Mouse (Mus musculus): Measurements from ENCODE around the gene 2310022A10Rik. TPM values are rescaled to one million over a fixed set of nuclear protein-coding genes. Genes with fewer than 3 reads are reported as not detected.
A peak's percentile ranks its signal among the peaks of the same experiment; 100 is the strongest.

The 2310022A10Rik gene
- total RNA-seq (2012; rRNA removed), result 7.0 and 7.8 TPM in 2 replicates
- 7.2 and 8.6 TPM in 2 replicates for total RNA-seq (2014; rRNA removed)
- 27.1 and 30.7 TPM in 2 replicates for polyA plus RNA-seq (2012; ENCODE audit: insufficient read length, low read depth)

DNA sequence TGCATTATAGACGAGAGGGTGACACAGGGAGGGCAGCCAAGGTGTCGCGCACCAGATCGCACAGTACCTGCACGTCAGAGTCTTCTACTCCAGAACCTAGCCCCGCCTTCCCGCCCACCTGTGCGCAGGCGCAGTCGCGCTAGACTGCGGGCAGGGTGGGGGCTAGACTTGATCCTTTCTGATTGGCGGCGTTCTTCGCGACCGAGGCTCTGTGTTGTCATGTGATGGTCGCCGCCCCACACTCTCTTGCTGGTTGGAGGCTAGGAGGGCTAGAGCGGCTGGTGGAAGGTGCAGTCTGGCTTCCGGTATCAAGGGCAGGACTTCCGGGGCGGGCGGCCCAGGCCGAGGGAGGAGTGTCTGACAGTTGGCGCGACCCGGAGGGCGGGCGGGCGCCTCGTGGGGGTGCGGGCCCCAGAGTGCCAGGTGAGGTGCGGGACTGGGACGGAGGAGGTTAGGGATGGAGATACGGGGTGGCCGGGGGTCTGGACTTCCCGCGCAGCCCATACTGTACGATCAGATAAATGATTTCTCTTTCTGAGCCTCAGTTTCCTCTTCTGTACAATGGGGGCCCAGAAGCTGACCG lies at the start of gene 2310022A10Rik, which contains the start of gene Pld3:
2310022A10Rik (plus strand) TSS at position 303 of the 583 bp plus-strand sequence.
Pld3 (minus strand) TSS at position 288 of the 583 bp plus-strand sequence.
- Histone ChIP-seq H3K4me3 (replicated peaks in 1 of 3; ENCODE audit: low read depth in 2 of 3, low read length in 2 of 3, poor library complexity in 1 of 3) (peak within 1 kb of the TSS; percentile 66 to 90 (median 75)), H3K36me3 (replicated peaks in 1 of 2; ENCODE audit: control insufficient read depth in 1 of 2, insufficient read depth in 1 of 2, low read length in 1 of 2) (peaks cover 8 to 21% of the 10 kb centered on the region in 2 experiments), H3K9ac (ENCODE audit: insufficient read depth, low read depth) (peak within 1 kb of the TSS; percentile 87), H3K27me3 (replicated peaks) (no peaks in the 10 kb centered on the region), H3K9me3 (replicated peaks; ENCODE audit: low read length) (no peaks in the 10 kb centered on the region), H3K4me2 (ENCODE audit: insufficient read depth, low read depth, poor library complexity, severe bottlenecking) (peak within 1 kb of the TSS; percentile 80), H3K27ac (ENCODE audit: insufficient read depth, low read depth) (no peak within 1 kb of the TSS), H3K79me2 (replicated peaks; ENCODE audit: control insufficient read depth, extremely low read depth, insufficient read depth, poor library complexity, severe bottlenecking) (peaks cover 11% of the 10 kb centered on the region), H3K4me1 (ENCODE audit: control insufficient read depth in 1 of 2, insufficient read depth in 2 of 2) (peaks cover 2 to 30% of the 10 kb centered on the region in 2 experiments; a peak in 3 of 4 replicates)
- in situ Hi-C loops (cut with MboI; ENCODE audit: low pct_ligation_motif_present, low pct_unique_long_range_greater_than_20kb, low sequenced_read_pairs), result no loop called here
- peak; percentile 86 for TF ChIP-seq TCF12 (IDR thresholded peaks at IDR 0.05; ENCODE audit: low read depth, low read length)
- no peak for TF ChIP-seq E2F4 (IDR thresholded peaks at IDR 0.05; ENCODE audit: insufficient replicate concordance, low read depth, low read length)
- peak; percentile 77; the same call in 1 of the 2 replicates for TF ChIP-seq KAT2A (IDR thresholded peaks at IDR 0.05; ENCODE audit: insufficient replicate concordance, low read length)
- TF ChIP-seq ZMIZ1 (IDR thresholded peaks at IDR 0.05; ENCODE audit: low read depth, low read length), result peak; percentile 69; the same call in 1 of the 2 replicates
- TF ChIP-seq GABPA (IDR thresholded peaks at IDR 0.05; ENCODE audit: insufficient replicate concordance, low read depth, low read length), result peak; percentile 33; the same call in 1 of the 2 replicates
- peak; percentile 83 for TF ChIP-seq SIN3A (IDR thresholded peaks at IDR 0.05; ENCODE audit: low read length)
- TF ChIP-seq CHD2 (IDR thresholded peaks at IDR 0.05; ENCODE audit: low read length), result 0 out of 2 replicates have a peak, but pooled peaks have one; percentile 22
- no peak for TF ChIP-seq PAX5 (IDR thresholded peaks at IDR 0.05; ENCODE audit: low read length)
- peak; percentile 56; the same call in 1 of the 2 replicates for TF ChIP-seq TBP (conservative IDR thresholded peaks at IDR 0.05; ENCODE audit: low read depth, low read length)
- peak; percentile 87 for TF ChIP-seq USF1 (IDR thresholded peaks at IDR 0.05; ENCODE audit: low read depth, low read length)
- peak; percentile 63; the same call in 1 of the 2 replicates for TF ChIP-seq MEF2A (IDR thresholded peaks at IDR 0.05; ENCODE audit: borderline replicate concordance, low read depth, low read length)
- no peak for TF ChIP-seq IRF4 (IDR thresholded peaks at IDR 0.05; ENCODE audit: low read depth, low read length)
- peak; percentile 67 for TF ChIP-seq USF2 (conservative IDR thresholded peaks at IDR 0.05; ENCODE audit: low read depth, low read length)
- peak; percentile 94 for TF ChIP-seq POLR2A (IDR thresholded peaks at IDR 0.05; ENCODE audit: low read depth, low read length)
- no peak for TF ChIP-seq JUND (conservative IDR thresholded peaks at IDR 0.05; ENCODE audit: low read depth, low read length)
- TF ChIP-seq RAD21 (IDR thresholded peaks at IDR 0.05; ENCODE audit: low read depth, low read length), result no peak
- no peak for TF ChIP-seq JUN (IDR thresholded peaks at IDR 0.05; ENCODE audit: insufficient read depth, low read depth, low read length)
- TF ChIP-seq NELFE (IDR thresholded peaks at IDR 0.05; ENCODE audit: low read depth, low read length), result peak; percentile 84
- peak; percentile 91 for TF ChIP-seq ELF1 (IDR thresholded peaks at IDR 0.05; ENCODE audit: low read depth, low read length)
- TF ChIP-seq MAX (IDR thresholded peaks at IDR 0.05; ENCODE audit: low read length), result peak; percentile 57; the same call in 1 of the 2 replicates
- TF ChIP-seq HCFC1 (IDR thresholded peaks at IDR 0.05; ENCODE audit: low read depth, low read length), result peak; percentile 90
- no peak for TF ChIP-seq SMC3 (IDR thresholded peaks at IDR 0.05; ENCODE audit: low read depth, low read length)
- TF ChIP-seq MXI1 (IDR thresholded peaks at IDR 0.05; ENCODE audit: low read depth, low read length), result peak; percentile 50; the same call in 1 of the 2 replicates
- no peak for TF ChIP-seq ZC3H11A (IDR thresholded peaks at IDR 0.05; ENCODE audit: low read depth, low read length)
- TF ChIP-seq NRF1 (IDR thresholded peaks at IDR 0.05; ENCODE audit: low read depth, low read length), result peak; percentile 93
- peak; percentile 88 for TF ChIP-seq MAZ (IDR thresholded peaks at IDR 0.05; ENCODE audit: low read depth, low read length)
- peak; percentile 98 for DNase-seq (ENCODE audit: extremely low read depth)
- dilution Hi-C loops (cut with MboI; ENCODE audit: extremely low pct_ligation_motif_present, extremely low pct_unique_long_range_greater_than_20kb, low sequenced_read_pairs), result no loop called here

Data from CH12.LX (cell line).